Mouse (Mus musculus): ENCODE measurements around the gene Srxn1. TPM values are rescaled to one million over a fixed set of nuclear protein-coding genes. Genes with fewer than 3 reads are reported as not detected.

Gene Srxn1
- polyA plus RNA-seq, 1 experiment from 2014 or later: 9.7 TPM

GRCm38 (mm10) chr2:152144501-152144900 lies 39.2 kb downstream of the Srxn1 start:
- peak overlapping the region; percentile 89; the same call in 1 of the 2 replicates for H3K4me2 ChIP-seq
- no peaks in the 10 kb centered on the region for H3K36me3 ChIP-seq
- no peaks in the 10 kb centered on the region for H3K9me3 ChIP-seq
- H3K4me1 ChIP-seq: peaks cover 34% of the 10 kb centered on the region
- H3K4me3 ChIP-seq: peak overlapping the region; percentile 52
- peaks cover 71% of the 10 kb centered on the region for H3K27me3 ChIP-seq
- H3K27ac ChIP-seq: no peak overlapping the region
- no peak overlapping the region for H3K9ac ChIP-seq
- 54% methylated on average over 5 of the region's 5 CpGs for WGBS
- ATAC-seq (ENCODE audit: insufficient number of reproducible peaks, insufficient read depth, low FRiP score, low TSS enrichment, low read depth): no peak

GRCm38 (mm10) chr2:152145711-152146110 lies 40.4 kb downstream of the Srxn1 start:
- no peak for ATAC-seq (ENCODE audit: insufficient number of reproducible peaks, insufficient read depth, low FRiP score, low TSS enrichment, low read depth)
- H3K27me3 ChIP-seq: peaks cover 65% of the 10 kb centered on the region
- 66% methylated on average over 2 of the region's 2 CpGs for WGBS

GRCm38 (mm10) chr2:152147079-152147478 lies 41.8 kb downstream of the Srxn1 start:
- no peak overlapping the region for H3K27ac ChIP-seq
- H3K27me3 ChIP-seq: peaks cover 52% of the 10 kb centered on the region
- WGBS: 46% methylated on average over 3 of the region's 3 CpGs

More at GRCm38 (mm10) chr2:152145711-152146110, 40.4 kb downstream of the Srxn1 start:
- Histone ChIP-seq H3K4me1 (peaks cover 34% of the 10 kb centered on the region), H3K9me3 (no peaks in the 10 kb centered on the region), H3K27ac (no peak overlapping the region), H3K4me3 (no peak overlapping the region), H3K4me2 (no peak overlapping the region), H3K36me3 (no peaks in the 10 kb centered on the region), H3K9ac (no peak overlapping the region)

DNA sequence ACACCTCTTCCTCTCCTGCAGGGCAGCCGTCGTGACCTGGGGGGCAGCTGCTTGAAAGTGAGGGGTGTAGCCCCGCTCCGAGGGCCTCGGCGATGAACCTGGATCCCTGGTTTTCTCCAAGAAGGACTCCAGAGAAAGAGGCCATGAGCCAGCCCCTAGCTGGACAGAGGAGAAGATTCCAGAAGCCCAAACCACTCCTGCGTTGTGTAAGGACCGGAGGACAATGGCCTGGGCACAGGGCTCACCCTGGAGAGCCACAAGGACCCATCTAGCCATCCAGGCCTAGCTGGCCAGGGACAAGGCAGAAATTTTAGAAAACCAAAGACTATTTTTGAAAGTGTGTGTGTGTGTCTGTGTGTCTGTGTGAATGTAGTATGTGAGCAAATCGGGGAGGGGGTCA lies 43.4 kb downstream of the Srxn1 start:
- ATAC-seq (ENCODE audit: insufficient number of reproducible peaks, insufficient read depth, low FRiP score, low TSS enrichment, low read depth): no peak
- Histone ChIP-seq H3K4me3 (no peak overlapping the region), H3K4me2 (no peak overlapping the region), H3K36me3 (no peaks in the 10 kb centered on the region), H3K9ac (no peak overlapping the region), H3K27ac (no peak overlapping the region), H3K27me3 (peaks cover 36% of the 10 kb centered on the region), H3K4me1 (peaks cover 5% of the 10 kb centered on the region; the same call in 1 of the 2 replicates), H3K9me3 (no peaks in the 10 kb centered on the region)
- WGBS: 85% methylated on average over 9 of the region's 9 CpGs

More at GRCm38 (mm10) chr2:152147079-152147478, 41.8 kb downstream of the Srxn1 start:
- no peak overlapping the region for H3K4me2 ChIP-seq
- no peak overlapping the region for H3K4me3 ChIP-seq
- no peak overlapping the region for H3K9ac ChIP-seq
- H3K9me3 ChIP-seq: no peaks in the 10 kb centered on the region
- ATAC-seq (ENCODE audit: insufficient number of reproducible peaks, insufficient read depth, low FRiP score, low TSS enrichment, low read depth): no peak
- H3K4me1 ChIP-seq: peaks cover 21% of the 10 kb centered on the region
- H3K36me3 ChIP-seq: no peaks in the 10 kb centered on the region

- no peak overlapping the region for H3K4me2 ChIP-seq
- no peaks in the 10 kb centered on the region for H3K36me3 ChIP-seq
- H3K9me3 ChIP-seq: no peaks in the 10 kb centered on the region
- peaks cover 23% of the 10 kb centered on the region for H3K27me3 ChIP-seq
- no peak overlapping the region for H3K9ac ChIP-seq
- WGBS: 52% methylated on average over 4 of the region's 4 CpGs
- no peak overlapping the region for H3K27ac ChIP-seq
- H3K4me3 ChIP-seq: no peak overlapping the region
- no peaks in the 10 kb centered on the region for H3K4me1 ChIP-seq
- ATAC-seq (ENCODE audit: insufficient number of reproducible peaks, insufficient read depth, low FRiP score, low TSS enrichment, low read depth): no peak
Measured at GRCm38 (mm10) chr2:152149891-152150290, 44.6 kb downstream of the Srxn1 start.

GRCm38 (mm10) chr2:152150373-152150772 lies 45.1 kb downstream of the Srxn1 start:
- no peaks in the 10 kb centered on the region for H3K4me1 ChIP-seq
- no peak overlapping the region for H3K4me3 ChIP-seq
- peaks cover 19% of the 10 kb centered on the region for H3K27me3 ChIP-seq
- no peak overlapping the region for H3K9ac ChIP-seq
- no peaks in the 10 kb centered on the region for H3K36me3 ChIP-seq
- H3K4me2 ChIP-seq: no peak overlapping the region
- H3K27ac ChIP-seq: no peak overlapping the region
- H3K9me3 ChIP-seq: no peaks in the 10 kb centered on the region
- WGBS: 61% methylated on average over 6 of the region's 6 CpGs
- no peak for ATAC-seq (ENCODE audit: insufficient number of reproducible peaks, insufficient read depth, low FRiP score, low TSS enrichment, low read depth)

- H3K9me3 ChIP-seq: no peaks in the 10 kb centered on the region
- no peak overlapping the region for H3K4me3 ChIP-seq
- H3K27me3 ChIP-seq: no peaks in the 10 kb centered on the region
- no peak for ATAC-seq (ENCODE audit: insufficient number of reproducible peaks, insufficient read depth, low FRiP score, low TSS enrichment, low read depth)
- H3K4me2 ChIP-seq: no peak overlapping the region
- H3K36me3 ChIP-seq: no peaks in the 10 kb centered on the region
- H3K9ac ChIP-seq: no peak overlapping the region
- no peak overlapping the region for H3K27ac ChIP-seq
- 24% methylated on average over 3 of the region's 3 CpGs for WGBS
- H3K4me1 ChIP-seq: peaks cover 3% of the 10 kb centered on the region; the same call in 1 of the 2 replicates
Measured at GRCm38 (mm10) chr2:152153361-152153760, 48.0 kb downstream of the Srxn1 start.

DNA sequence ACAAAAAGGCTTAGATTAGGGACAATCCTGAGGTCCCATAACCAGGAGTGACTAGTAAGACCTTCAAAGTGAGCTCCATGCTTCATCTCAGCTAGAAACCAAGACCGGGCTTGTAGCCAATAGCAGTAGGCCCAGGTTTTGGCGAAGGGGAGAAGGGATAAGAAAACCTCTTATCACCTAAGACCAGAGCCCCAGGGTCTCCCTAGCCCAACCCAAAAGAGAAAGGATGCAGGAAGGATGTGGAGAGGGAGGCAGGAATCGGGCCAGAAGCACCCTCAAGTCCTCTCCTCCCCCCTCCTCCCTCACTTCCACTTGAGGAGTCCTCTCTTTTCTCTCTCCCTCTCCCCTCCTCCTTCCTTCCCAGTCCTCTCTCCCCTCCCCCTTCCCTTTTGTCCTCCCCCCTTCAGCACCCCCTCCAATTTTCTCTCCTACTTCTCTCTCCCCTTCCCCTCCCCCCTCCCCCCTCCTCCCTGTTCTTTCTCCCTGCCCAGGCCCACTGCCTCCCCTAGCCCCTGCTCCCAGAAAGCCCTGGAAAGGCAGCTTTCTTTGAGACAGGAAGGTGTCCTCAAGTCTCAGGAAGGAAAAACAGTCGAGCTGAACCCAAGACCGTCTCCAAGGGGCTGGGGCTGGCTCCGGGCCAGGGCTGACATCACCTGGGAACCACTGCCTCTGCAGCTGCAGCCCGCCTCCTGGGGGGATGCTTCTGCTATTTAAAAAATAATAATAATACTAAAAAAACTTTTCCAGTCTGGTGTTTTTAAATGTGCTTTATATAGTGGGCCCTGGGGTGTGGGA lies 50.3 kb downstream of the Srxn1 start:
- no peak overlapping the region for H3K9ac ChIP-seq
- 37% methylated on average over 7 of the region's 7 CpGs for WGBS

DNA sequence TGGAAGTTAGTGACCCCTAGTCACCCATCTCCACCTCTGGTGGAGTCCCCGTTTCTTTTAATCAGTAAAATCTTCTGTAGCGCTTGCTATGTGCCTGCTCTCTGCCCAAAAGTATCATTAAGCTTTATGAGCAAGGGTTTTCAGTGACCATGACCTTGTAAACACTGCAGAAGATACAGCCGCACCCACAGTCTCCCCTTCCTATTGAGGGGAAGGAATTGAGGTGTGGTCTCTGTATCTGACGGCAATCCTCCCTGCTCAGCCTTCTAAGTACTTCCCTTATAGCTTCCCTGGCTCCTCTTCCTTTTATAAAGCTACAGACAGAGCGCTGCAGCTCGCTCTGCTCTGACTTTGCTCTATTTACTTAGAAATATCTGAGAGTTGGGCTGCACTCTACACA lies 51.2 kb downstream of the Srxn1 start:
- 77% methylated on average over 6 of the region's 6 CpGs for WGBS
- no peaks in the 10 kb centered on the region for H3K36me3 ChIP-seq
- H3K9me3 ChIP-seq: peaks cover 5% of the 10 kb centered on the region; the same call in 1 of the 2 replicates
- no peaks in the 10 kb centered on the region for H3K27me3 ChIP-seq
- ATAC-seq (ENCODE audit: insufficient number of reproducible peaks, insufficient read depth, low FRiP score, low TSS enrichment, low read depth): no peak
- no peak overlapping the region for H3K4me3 ChIP-seq
- no peak overlapping the region for H3K27ac ChIP-seq
- H3K4me2 ChIP-seq: no peak overlapping the region
- H3K9ac ChIP-seq: no peak overlapping the region
- H3K4me1 ChIP-seq: peaks cover 3% of the 10 kb centered on the region; the same call in 1 of the 2 replicates

More for the DNA sequence above, 50.3 kb downstream of the Srxn1 start:
- no peaks in the 10 kb centered on the region for H3K36me3 ChIP-seq
- no peak overlapping the region for H3K4me3 ChIP-seq
- no peak for ATAC-seq (ENCODE audit: insufficient number of reproducible peaks, insufficient read depth, low FRiP score, low TSS enrichment, low read depth)
- H3K9me3 ChIP-seq: peaks cover 5% of the 10 kb centered on the region; the same call in 1 of the 2 replicates
- H3K27ac ChIP-seq: 0 out of 2 replicates have a peak overlapping the region, but pooled peaks have one; percentile 22
- no peak overlapping the region for H3K4me2 ChIP-seq
- peaks cover 3% of the 10 kb centered on the region; the same call in 1 of the 2 replicates for H3K4me1 ChIP-seq
- H3K27me3 ChIP-seq: no peaks in the 10 kb centered on the region

GRCm38 (mm10) chr2:152159487-152159886 lies 54.2 kb downstream of the Srxn1 start:
- H3K9me3 ChIP-seq: peaks cover 5% of the 10 kb centered on the region; the same call in 1 of the 2 replicates
- H3K36me3 ChIP-seq: no peaks in the 10 kb centered on the region
- ATAC-seq (ENCODE audit: insufficient number of reproducible peaks, insufficient read depth, low FRiP score, low TSS enrichment, low read depth): no peak
- H3K9ac ChIP-seq: no peak overlapping the region
- no peaks in the 10 kb centered on the region for H3K27me3 ChIP-seq
- no peak overlapping the region for H3K4me2 ChIP-seq
- no peak overlapping the region for H3K27ac ChIP-seq
- peaks cover 3% of the 10 kb centered on the region; the same call in 1 of the 2 replicates for H3K4me1 ChIP-seq
- 86% methylated on average over 1 of the region's 1 CpGs for WGBS
- no peak overlapping the region for H3K4me3 ChIP-seq

Data from embryonic facial prominence, embryonic 13.5 days (tissue).